Mouse (Mus musculus): ENCODE results near the gene Cacna1g. TPM values are rescaled to one million over a fixed set of nuclear protein-coding genes. Genes with fewer than 3 reads are reported as not detected.
A peak's percentile ranks its signal among the peaks of the same experiment; 100 is the strongest.

Cacna1g gene
- polyA plus RNA-seq, 1 experiment, result 6.5 TPM

DNA sequence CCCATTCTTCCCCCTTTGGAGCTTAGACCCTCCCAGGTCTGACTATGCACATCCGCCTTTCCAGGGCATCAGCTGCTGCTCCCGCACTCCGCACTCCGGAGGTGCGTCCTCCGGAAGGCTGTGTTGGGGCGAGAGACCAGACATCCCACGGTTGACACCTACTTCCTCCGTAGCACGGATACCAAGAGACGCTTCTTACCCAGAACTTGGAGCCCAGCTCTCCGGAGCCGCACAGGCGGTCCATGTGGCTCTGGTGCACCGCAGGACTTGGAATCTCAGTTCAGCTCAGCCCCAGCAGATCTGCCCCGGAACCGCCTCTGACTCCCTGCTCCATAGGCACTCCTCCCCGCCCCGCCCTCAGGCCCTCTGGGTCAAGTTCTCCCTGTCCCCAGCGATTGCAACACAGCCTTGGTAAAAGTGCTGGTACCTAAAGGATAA, 81.3 kb downstream of the Cacna1g start, which contains the start of gene Abcc3:
TSS of gene Abcc3 (minus strand) at position 326 of the 438 bp plus-strand sequence.
- Histone ChIP-seq H3K4me3 (ENCODE audit: control insufficient read depth, insufficient read depth, low read length) (peak within 1 kb of the TSS; percentile 15), H3K4me1 (replicated peaks; ENCODE audit: control insufficient read depth, insufficient read depth, low read length) (peaks cover 8% of the 10 kb centered on the region), H3K27me3 (ENCODE audit: control insufficient read depth, insufficient read depth, low read length) (peaks cover 5% of the 10 kb centered on the region; the same call in 1 of the 2 replicates), H3K27ac (ENCODE audit: control insufficient read depth, insufficient read depth, low read length) (no peak within 1 kb of the TSS), H3K36me3 (ENCODE audit: control insufficient read depth, insufficient read depth, low read length) (no peaks in the 10 kb centered on the region)
- 11% methylated on average over 20 of the region's 20 CpGs for WGBS
- no peak for TF ChIP-seq POLR2A (IDR thresholded peaks at IDR 0.05; ENCODE audit: control insufficient read depth, extremely low read depth, insufficient read depth, low read length, poor library complexity)
- no peak for TF ChIP-seq CTCF (IDR thresholded peaks at IDR 0.05; ENCODE audit: borderline replicate concordance, control insufficient read depth, extremely low read depth, insufficient read depth, low read length, poor library complexity)
- peak; percentile 26 for DNase-seq

- Histone ChIP-seq H3K27me3 (ENCODE audit: control insufficient read depth, insufficient read depth, low read length) (peaks cover 5% of the 10 kb centered on the region; the same call in 1 of the 2 replicates), H3K4me3 (ENCODE audit: control insufficient read depth, insufficient read depth, low read length) (no peak overlapping the region), H3K27ac (ENCODE audit: control insufficient read depth, insufficient read depth, low read length) (no peak overlapping the region), H3K36me3 (ENCODE audit: control insufficient read depth, insufficient read depth, low read length) (no peaks in the 10 kb centered on the region), H3K4me1 (replicated peaks; ENCODE audit: control insufficient read depth, insufficient read depth, low read length) (peaks cover 11% of the 10 kb centered on the region)
- DNase-seq, result no peak
- TF ChIP-seq CTCF (IDR thresholded peaks at IDR 0.05; ENCODE audit: borderline replicate concordance, control insufficient read depth, extremely low read depth, insufficient read depth, low read length, poor library complexity) (no peak), POLR2A (IDR thresholded peaks at IDR 0.05; ENCODE audit: control insufficient read depth, extremely low read depth, insufficient read depth, low read length, poor library complexity) (no peak)
- 86% methylated on average over 10 of the region's 10 CpGs for WGBS
Measured at GRCm38 (mm10) chr11:94391661-94392060, 82.3 kb downstream of the Cacna1g start.

DNA sequence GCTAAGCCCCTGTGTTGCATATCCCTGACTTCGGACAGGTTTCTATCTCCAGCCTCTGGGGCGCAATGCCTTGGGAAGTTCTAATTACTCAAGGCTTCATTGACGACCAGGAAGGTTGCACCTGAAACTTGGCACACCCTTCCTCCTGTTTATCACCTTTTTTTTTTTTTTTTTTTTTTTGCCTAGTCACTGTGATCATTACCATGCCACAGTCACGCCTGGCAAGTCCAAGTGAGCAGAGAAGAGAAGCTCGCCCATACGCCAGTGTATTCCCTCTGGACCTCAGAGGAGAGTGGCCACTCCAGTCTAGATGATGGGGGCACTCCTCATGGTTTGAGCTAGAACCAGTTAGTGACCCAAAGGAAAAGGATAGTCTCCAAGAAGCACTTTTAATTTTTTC, 83.2 kb downstream of the Cacna1g start:
- Histone ChIP-seq H3K27me3 (ENCODE audit: control insufficient read depth, insufficient read depth, low read length) (peaks cover 5% of the 10 kb centered on the region; the same call in 1 of the 2 replicates), H3K4me3 (ENCODE audit: control insufficient read depth, insufficient read depth, low read length) (no peak overlapping the region), H3K4me1 (replicated peaks; ENCODE audit: control insufficient read depth, insufficient read depth, low read length) (peaks cover 20% of the 10 kb centered on the region), H3K36me3 (ENCODE audit: control insufficient read depth, insufficient read depth, low read length) (no peaks in the 10 kb centered on the region), H3K27ac (ENCODE audit: control insufficient read depth, insufficient read depth, low read length) (no peak overlapping the region)
- no peak for TF ChIP-seq CTCF (IDR thresholded peaks at IDR 0.05; ENCODE audit: borderline replicate concordance, control insufficient read depth, extremely low read depth, insufficient read depth, low read length, poor library complexity)
- no peak for TF ChIP-seq POLR2A (IDR thresholded peaks at IDR 0.05; ENCODE audit: control insufficient read depth, extremely low read depth, insufficient read depth, low read length, poor library complexity)
- WGBS, result 92% methylated on average over 6 of the region's 6 CpGs
- DNase-seq, result no peak

GRCm38 (mm10) chr11:94389724-94390396, 84.1 kb downstream of the Cacna1g start:
- no peaks in the 10 kb centered on the region for H3K36me3 ChIP-seq (ENCODE audit: control insufficient read depth, insufficient read depth, low read length)
- no peak for TF ChIP-seq CTCF (IDR thresholded peaks at IDR 0.05; ENCODE audit: borderline replicate concordance, control insufficient read depth, extremely low read depth, insufficient read depth, low read length, poor library complexity)
- no peak for TF ChIP-seq POLR2A (IDR thresholded peaks at IDR 0.05; ENCODE audit: control insufficient read depth, extremely low read depth, insufficient read depth, low read length, poor library complexity)
- DNase-seq, result no peak
- peaks cover 28% of the 10 kb centered on the region for H3K4me1 ChIP-seq (replicated peaks; ENCODE audit: control insufficient read depth, insufficient read depth, low read length)
- H3K27ac ChIP-seq (ENCODE audit: control insufficient read depth, insufficient read depth, low read length), result no peak overlapping the region
- WGBS, result 93% methylated on average over 6 of the region's 6 CpGs
- no peak overlapping the region for H3K4me3 ChIP-seq (ENCODE audit: control insufficient read depth, insufficient read depth, low read length)
- peaks cover 5% of the 10 kb centered on the region; the same call in 1 of the 2 replicates for H3K27me3 ChIP-seq (ENCODE audit: control insufficient read depth, insufficient read depth, low read length)

GRCm38 (mm10) chr11:94389021-94389420, 85.0 kb downstream of the Cacna1g start:
- Histone ChIP-seq H3K27ac (ENCODE audit: control insufficient read depth, insufficient read depth, low read length) (no peak overlapping the region), H3K4me1 (replicated peaks; ENCODE audit: control insufficient read depth, insufficient read depth, low read length) (peaks cover 28% of the 10 kb centered on the region), H3K4me3 (ENCODE audit: control insufficient read depth, insufficient read depth, low read length) (no peak overlapping the region), H3K27me3 (ENCODE audit: control insufficient read depth, insufficient read depth, low read length) (peaks cover 5% of the 10 kb centered on the region; the same call in 1 of the 2 replicates), H3K36me3 (ENCODE audit: control insufficient read depth, insufficient read depth, low read length) (no peaks in the 10 kb centered on the region)
- 92% methylated on average over 4 of the region's 4 CpGs for WGBS
- TF ChIP-seq CTCF (IDR thresholded peaks at IDR 0.05; ENCODE audit: borderline replicate concordance, control insufficient read depth, extremely low read depth, insufficient read depth, low read length, poor library complexity), result no peak
- no peak for TF ChIP-seq POLR2A (IDR thresholded peaks at IDR 0.05; ENCODE audit: control insufficient read depth, extremely low read depth, insufficient read depth, low read length, poor library complexity)
- no peak for DNase-seq

GRCm38 (mm10) chr11:94387756-94388155, 86.2 kb downstream of the Cacna1g start:
- no peak for TF ChIP-seq POLR2A (IDR thresholded peaks at IDR 0.05; ENCODE audit: control insufficient read depth, extremely low read depth, insufficient read depth, low read length, poor library complexity)
- TF ChIP-seq CTCF (IDR thresholded peaks at IDR 0.05; ENCODE audit: borderline replicate concordance, control insufficient read depth, extremely low read depth, insufficient read depth, low read length, poor library complexity), result no peak
- peaks cover 3% of the 10 kb centered on the region; the same call in 1 of the 2 replicates for H3K27me3 ChIP-seq (ENCODE audit: control insufficient read depth, insufficient read depth, low read length)
- 87% methylated on average over 4 of the region's 4 CpGs for WGBS

More at GRCm38 (mm10) chr11:94387756-94388155, 86.2 kb downstream of the Cacna1g start:
- Histone ChIP-seq H3K27ac (ENCODE audit: control insufficient read depth, insufficient read depth, low read length) (no peak overlapping the region), H3K36me3 (ENCODE audit: control insufficient read depth, insufficient read depth, low read length) (no peaks in the 10 kb centered on the region), H3K4me1 (replicated peaks; ENCODE audit: control insufficient read depth, insufficient read depth, low read length) (peaks cover 27% of the 10 kb centered on the region), H3K4me3 (ENCODE audit: control insufficient read depth, insufficient read depth, low read length) (no peak overlapping the region)
- no peak for DNase-seq

All from thymus, adult 2 months (tissue).